Mouse (Mus musculus): ENCODE results near the gene Map4k1. TPM values are rescaled to one million over a fixed set of nuclear protein-coding genes. Genes with fewer than 3 reads are reported as not detected.
"Not testable (repeated sequence)": the region's sequence is repeated elsewhere in the genome, so short reads cannot be mapped to it uniquely, and the experiment has no call there.

Gene Map4k1
- polyA plus RNA-seq, 1 experiment = 11.7 TPM

DNA sequence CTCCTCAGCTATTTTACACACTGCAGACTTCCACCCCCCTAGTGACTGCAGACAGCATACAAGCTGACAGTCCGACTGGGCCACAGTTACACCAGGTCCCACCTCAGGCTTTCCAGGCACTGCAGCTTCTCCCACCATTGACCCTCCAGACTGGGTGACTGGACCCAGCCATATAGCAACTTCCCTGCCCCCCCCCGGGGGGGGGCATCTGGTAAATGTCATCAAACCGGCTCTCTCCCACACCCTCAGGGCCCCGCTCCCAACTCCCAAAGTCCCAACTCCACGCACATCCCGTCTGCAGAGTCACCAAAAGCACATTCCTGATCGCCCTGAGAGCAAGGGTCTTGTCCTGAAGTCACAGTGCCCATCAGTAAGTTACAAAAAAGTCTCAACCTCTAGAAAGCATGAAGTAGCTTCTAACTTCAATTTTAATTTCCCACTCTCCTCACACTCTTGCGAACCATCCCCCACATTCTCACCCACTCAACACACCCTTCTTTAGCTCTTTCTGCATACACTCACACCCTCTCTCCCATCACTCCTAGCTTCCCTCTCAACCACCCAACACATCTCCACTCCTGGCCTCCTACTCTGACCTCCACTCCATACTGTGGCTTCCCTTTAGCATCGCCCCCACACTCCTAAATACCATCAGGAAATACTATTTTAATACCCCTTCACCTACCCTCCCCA, 21.4 kb upstream of the Map4k1 start:
- H3K4me1 ChIP-seq (ENCODE audit: control insufficient read depth) = peaks cover 78% of the 10 kb centered on the region
- H3K36me3 ChIP-seq (ENCODE audit: control insufficient read depth) = peaks cover 48% of the 10 kb centered on the region
- TF ChIP-seq GATA1 (IDR thresholded peaks at IDR 0.05; ENCODE audit: low read length) (no peak), TAL1 (IDR thresholded peaks at IDR 0.05; ENCODE audit: low read length) (no peak)
- H3K27me3 ChIP-seq (ENCODE audit: control insufficient read depth) = no peaks in the 10 kb centered on the region
- H3K4me3 ChIP-seq (replicated peaks) = peak overlapping the region; percentile 99
- no peaks in the 10 kb centered on the region for H3K9me3 ChIP-seq (ENCODE audit: control insufficient read depth, low read length)

DNA sequence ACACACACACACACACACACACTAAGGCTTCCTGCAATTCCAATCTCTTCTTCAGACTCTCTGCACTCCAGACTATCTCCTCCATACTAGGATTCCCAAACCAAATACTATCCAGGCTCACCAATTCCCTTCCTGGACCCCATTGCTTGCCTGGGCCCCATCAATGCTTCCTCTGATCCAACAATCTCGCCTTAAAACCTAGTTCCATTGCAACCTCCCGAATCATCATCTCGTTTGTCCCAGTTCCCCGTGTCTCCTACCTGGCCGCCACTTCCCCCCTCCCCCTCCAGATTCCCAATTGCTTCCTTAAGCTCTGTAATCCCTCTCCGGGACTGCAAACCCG, 20.3 kb upstream of the Map4k1 start:
- peaks cover 69% of the 10 kb centered on the region for H3K4me1 ChIP-seq (ENCODE audit: control insufficient read depth)
- TF ChIP-seq TAL1 (IDR thresholded peaks at IDR 0.05; ENCODE audit: low read length) = no peak
- no peak for TF ChIP-seq GATA1 (IDR thresholded peaks at IDR 0.05; ENCODE audit: low read length)
- H3K9me3 ChIP-seq (ENCODE audit: control insufficient read depth, low read length) = no peaks in the 10 kb centered on the region
- H3K36me3 ChIP-seq (ENCODE audit: control insufficient read depth) = peaks cover 37% of the 10 kb centered on the region
- H3K27me3 ChIP-seq (ENCODE audit: control insufficient read depth) = no peaks in the 10 kb centered on the region
- H3K4me3 ChIP-seq (replicated peaks) = peak overlapping the region; percentile 99

DNA sequence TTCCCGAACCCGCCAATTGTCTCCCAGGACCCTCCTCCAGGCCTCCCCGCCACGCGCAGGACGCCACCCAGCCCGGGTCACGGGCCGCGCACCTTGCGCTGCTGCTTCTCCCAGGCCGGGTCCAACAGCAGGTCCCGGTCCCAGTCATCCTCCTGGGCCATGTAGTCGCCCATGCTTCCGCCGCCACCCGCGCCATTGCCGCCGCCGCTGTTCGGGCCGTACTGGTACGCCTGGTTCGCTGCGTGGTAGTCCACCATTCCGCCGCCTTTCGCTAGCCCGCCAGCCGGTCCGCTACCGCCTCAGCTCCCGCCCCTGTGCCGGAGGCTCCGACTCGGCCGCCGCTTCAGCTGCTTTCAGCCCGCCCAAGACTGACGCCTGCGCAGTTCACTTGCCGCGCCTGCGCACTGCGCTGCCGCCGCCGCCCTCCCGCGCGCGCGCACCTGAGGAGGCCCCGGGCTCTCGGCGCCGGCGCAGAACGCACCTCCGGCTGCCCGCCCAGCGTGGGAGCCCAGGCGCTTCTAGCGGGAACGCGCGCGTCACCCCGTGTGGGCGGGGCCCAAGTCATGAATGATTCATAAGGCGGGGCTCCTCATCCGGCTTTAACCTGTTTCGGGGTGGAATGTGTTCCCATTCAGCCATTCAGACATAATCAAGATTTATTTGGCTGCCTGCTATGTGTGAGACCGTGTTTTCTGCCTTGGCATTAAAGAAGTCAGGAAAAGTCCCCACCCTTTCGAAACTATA, 19.8 kb upstream of the Map4k1 start, which contains the start of gene Actn4:
Gene Actn4, minus strand, starts transcription at position 414 of the 744 bp plus-strand sequence.
- Histone ChIP-seq H3K4me1 (ENCODE audit: control insufficient read depth) (peaks cover 63% of the 10 kb centered on the region), H3K36me3 (ENCODE audit: control insufficient read depth) (peaks cover 32% of the 10 kb centered on the region), H3K9me3 (ENCODE audit: control insufficient read depth, low read length) (no peaks in the 10 kb centered on the region), H3K27me3 (ENCODE audit: control insufficient read depth) (no peaks in the 10 kb centered on the region), H3K4me3 (replicated peaks) (peak within 1 kb of the TSS; percentile 99)
- TF ChIP-seq TAL1 (IDR thresholded peaks at IDR 0.05; ENCODE audit: low read length) = no peak
- TF ChIP-seq GATA1 (IDR thresholded peaks at IDR 0.05; ENCODE audit: low read length) = no peak

DNA sequence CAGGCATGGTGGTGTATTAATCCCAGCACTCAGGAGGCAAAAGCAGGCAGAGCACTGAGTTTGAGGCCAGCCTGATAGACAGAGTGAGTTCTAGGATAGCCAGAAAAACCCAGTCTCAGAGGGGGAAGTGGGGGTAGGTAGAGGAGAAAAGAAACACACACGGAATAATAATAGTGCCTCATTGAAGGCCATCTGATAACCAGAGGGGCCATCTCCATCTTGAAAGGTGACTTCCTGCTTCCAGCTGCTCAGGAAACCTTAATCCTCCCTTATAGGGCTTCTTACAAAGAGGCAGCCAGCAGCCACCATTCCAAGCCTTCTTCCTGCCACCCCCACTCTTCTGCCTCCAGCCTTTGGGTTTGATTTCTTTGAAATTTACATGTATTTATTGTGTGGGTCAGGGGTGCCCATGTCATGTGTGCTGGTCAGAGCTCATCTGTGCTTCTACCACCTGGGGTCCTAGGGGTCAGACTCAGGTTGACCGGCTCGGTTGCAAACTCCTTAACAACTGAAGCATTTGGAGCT, 18.4 kb upstream of the Map4k1 start:
- Histone ChIP-seq H3K36me3 (ENCODE audit: control insufficient read depth) (peaks cover 19% of the 10 kb centered on the region), H3K27me3 (ENCODE audit: control insufficient read depth) (no peaks in the 10 kb centered on the region), H3K4me1 (ENCODE audit: control insufficient read depth) (peaks cover 49% of the 10 kb centered on the region), H3K4me3 (replicated peaks) (no peak overlapping the region), H3K9me3 (ENCODE audit: control insufficient read depth, low read length) (no peaks in the 10 kb centered on the region)
- TF ChIP-seq GATA1 (IDR thresholded peaks at IDR 0.05; ENCODE audit: low read length) (no peak), TAL1 (IDR thresholded peaks at IDR 0.05; ENCODE audit: low read length) (no peak)

DNA sequence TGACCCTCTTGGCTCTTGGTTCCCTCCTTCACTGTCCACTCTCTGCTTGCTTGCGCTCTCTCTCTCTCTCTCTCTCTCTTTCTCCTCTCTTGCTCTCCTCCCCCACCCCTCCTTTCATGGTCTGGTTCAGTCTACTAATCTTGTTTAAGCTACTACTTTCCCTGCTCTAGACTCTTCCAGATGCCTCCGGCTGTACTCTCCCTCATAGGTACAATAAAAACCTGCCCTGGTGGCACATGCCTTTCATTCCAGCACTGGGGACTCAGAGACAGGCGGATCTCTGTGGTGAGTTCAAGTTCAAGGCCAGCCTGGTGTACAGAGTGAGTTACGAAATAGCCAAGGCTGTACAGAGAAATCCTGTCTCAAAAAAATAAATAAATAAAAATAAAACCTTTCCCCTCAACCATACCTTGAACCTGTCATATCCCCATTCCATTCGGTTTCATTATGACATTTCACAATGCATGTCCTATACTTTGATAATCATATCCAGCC, 16.5 kb upstream of the Map4k1 start:
- Histone ChIP-seq H3K9me3 (ENCODE audit: control insufficient read depth, low read length) (no peaks in the 10 kb centered on the region), H3K4me1 (ENCODE audit: control insufficient read depth) (peaks cover 42% of the 10 kb centered on the region), H3K36me3 (ENCODE audit: control insufficient read depth) (peaks cover 14% of the 10 kb centered on the region), H3K4me3 (replicated peaks) (no peak overlapping the region), H3K27me3 (ENCODE audit: control insufficient read depth) (no peaks in the 10 kb centered on the region)
- TF ChIP-seq TAL1 (IDR thresholded peaks at IDR 0.05; ENCODE audit: low read length) = no peak
- no peak for TF ChIP-seq GATA1 (IDR thresholded peaks at IDR 0.05; ENCODE audit: low read length)

DNA sequence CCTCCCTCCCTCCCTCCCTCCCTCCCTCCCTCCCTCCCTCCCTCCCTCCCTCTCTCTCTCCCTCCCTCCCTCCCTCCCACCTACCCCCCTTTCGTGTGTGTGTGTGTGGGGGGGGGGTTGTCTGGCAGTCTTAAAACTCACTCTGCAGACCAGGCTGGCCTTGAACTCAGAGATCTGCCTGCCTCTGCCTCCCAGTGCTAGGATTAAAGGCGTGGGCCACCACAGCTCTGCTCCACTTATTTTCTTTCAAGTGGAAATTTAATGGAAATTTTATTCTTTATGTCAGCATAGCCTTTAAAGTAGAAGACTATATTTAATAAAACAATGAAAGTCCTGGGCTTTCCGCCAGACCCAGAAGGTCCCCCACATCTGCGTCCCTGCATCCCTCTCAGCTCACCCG, 15.7 kb upstream of the Map4k1 start:
- Histone ChIP-seq H3K4me3 (replicated peaks) (no peak overlapping the region), H3K27me3 (ENCODE audit: control insufficient read depth) (no peaks in the 10 kb centered on the region), H3K9me3 (ENCODE audit: control insufficient read depth, low read length) (no peaks in the 10 kb centered on the region), H3K36me3 (ENCODE audit: control insufficient read depth) (peaks cover 17% of the 10 kb centered on the region), H3K4me1 (ENCODE audit: control insufficient read depth) (peaks cover 41% of the 10 kb centered on the region)
- no peak for TF ChIP-seq TAL1 (IDR thresholded peaks at IDR 0.05; ENCODE audit: low read length)
- no peak for TF ChIP-seq GATA1 (IDR thresholded peaks at IDR 0.05; ENCODE audit: low read length)

DNA sequence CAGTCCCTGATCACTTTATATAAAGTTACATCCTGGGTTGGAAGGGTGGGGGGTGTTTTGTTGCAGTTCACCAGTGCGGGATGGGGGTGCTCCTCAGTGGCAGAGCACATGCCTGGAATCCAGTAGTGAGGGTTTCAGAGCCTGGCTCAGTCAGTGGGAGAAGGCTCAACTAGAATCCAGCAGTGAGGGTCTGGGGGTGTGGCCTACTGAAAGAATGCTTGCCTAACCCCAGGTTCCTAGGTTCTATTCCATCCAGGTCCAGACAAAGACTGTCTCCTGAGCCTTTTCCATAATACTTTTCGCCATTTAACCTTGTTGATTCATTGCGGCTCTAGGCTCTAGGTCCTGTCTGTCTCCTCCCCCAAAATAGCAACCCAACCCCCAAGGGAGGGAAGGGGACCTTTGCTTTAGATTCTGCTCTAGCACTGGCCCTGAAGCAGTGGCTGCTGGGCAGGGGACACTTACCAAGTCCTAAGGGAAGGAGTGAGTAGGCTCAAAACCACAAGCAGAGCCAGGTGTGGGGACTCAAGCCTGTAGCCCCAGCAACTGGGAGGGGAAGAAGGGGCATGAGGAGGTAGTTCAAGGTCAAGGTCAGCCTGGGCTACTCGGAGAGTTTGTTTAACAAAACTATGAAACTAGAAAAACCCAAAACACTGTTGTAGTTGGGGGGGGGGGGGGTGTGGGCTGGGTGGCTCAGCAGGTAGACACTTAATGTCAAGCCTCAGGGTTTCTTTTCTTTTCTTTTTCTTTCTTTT, 14.9 kb upstream of the Map4k1 start:
- Histone ChIP-seq H3K4me3 (replicated peaks) (no peak overlapping the region), H3K4me1 (ENCODE audit: control insufficient read depth) (peaks cover 42% of the 10 kb centered on the region), H3K36me3 (ENCODE audit: control insufficient read depth) (peaks cover 25% of the 10 kb centered on the region), H3K9me3 (ENCODE audit: control insufficient read depth, low read length) (no peaks in the 10 kb centered on the region), H3K27me3 (ENCODE audit: control insufficient read depth) (no peaks in the 10 kb centered on the region)
- TF ChIP-seq TAL1 (IDR thresholded peaks at IDR 0.05; ENCODE audit: low read length) (no peak), GATA1 (IDR thresholded peaks at IDR 0.05; ENCODE audit: low read length) (no peak)

DNA sequence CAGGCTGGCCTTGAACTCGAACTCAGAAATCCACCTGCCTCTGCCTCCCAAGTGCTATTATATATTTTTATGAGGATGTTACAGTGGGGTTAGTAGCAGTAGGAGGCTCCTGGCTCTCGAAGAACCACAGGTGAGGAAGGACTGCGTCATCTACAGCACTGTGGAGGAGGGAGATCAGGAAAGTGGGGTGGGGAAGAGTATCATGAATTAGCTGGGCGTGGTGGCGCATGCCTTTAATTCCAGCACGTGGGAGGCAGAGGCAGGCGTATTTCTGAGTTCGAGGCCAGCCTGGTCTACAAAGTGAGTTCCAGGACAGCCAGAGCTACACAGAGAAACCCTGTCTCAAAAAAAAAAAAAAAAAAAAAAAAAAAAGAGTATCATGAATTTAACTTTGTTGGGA, 13.7 kb upstream of the Map4k1 start:
- not testable (repeated sequence) for H3K9me3 ChIP-seq (ENCODE audit: control insufficient read depth, low read length); H3K4me3 ChIP-seq (replicated peaks); H3K27me3 ChIP-seq (ENCODE audit: control insufficient read depth)
- Histone ChIP-seq H3K36me3 (ENCODE audit: control insufficient read depth) (peaks cover 34% of the 10 kb centered on the region), H3K4me1 (ENCODE audit: control insufficient read depth) (peaks cover 40% of the 10 kb centered on the region)

DNA sequence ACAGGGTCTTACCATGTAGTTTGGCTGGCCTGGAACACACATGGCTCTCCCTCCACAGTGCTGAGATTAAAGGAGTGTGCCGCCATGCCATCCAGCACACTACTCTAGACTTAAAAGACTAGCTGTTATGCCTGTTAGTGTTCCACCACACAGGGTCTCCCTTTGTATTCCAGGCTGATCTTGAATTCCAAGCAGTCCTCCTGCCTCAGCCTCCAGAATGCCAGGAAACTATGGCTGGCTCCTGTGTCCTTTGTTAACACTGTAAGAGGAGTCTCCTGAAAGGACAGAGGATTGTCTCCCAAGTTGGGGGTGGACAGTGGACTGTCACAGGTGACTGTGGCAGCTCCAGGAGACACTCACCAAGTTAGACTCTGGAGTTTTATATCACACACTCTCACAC, 12.6 kb upstream of the Map4k1 start:
- H3K9me3 ChIP-seq (ENCODE audit: control insufficient read depth, low read length) = no peaks in the 10 kb centered on the region
- peaks cover 46% of the 10 kb centered on the region for H3K36me3 ChIP-seq (ENCODE audit: control insufficient read depth)
- no peak overlapping the region for H3K4me3 ChIP-seq (replicated peaks)
- no peaks in the 10 kb centered on the region for H3K27me3 ChIP-seq (ENCODE audit: control insufficient read depth)
- peaks cover 39% of the 10 kb centered on the region for H3K4me1 ChIP-seq (ENCODE audit: control insufficient read depth)
- TF ChIP-seq TAL1 (IDR thresholded peaks at IDR 0.05; ENCODE audit: low read length) (no peak), GATA1 (IDR thresholded peaks at IDR 0.05; ENCODE audit: low read length) (no peak)
